Mouse (Mus musculus): Measurements from ENCODE around the gene March1.
"Not testable (repeated sequence)": the region's sequence is repeated elsewhere in the genome, so short reads cannot be mapped to it uniquely, and the experiment has no call there.

Gene March1

GRCm38 (mm10) chr8:66317824-66318223 is 700.1 kb downstream of the March1 start:
- no peak for DNase-seq (ENCODE audit: low read depth, low spot score)

- DNase-seq (ENCODE audit: low read depth, low spot score), result peak; percentile 18
Observed at GRCm38 (mm10) chr8:66323045-66323807, 705.5 kb downstream of the March1 start.

GRCm38 (mm10) chr8:66326396-66326795 is 708.7 kb downstream of the March1 start:
- DNase-seq (ENCODE audit: low read depth, low spot score), result no peak

GRCm38 (mm10) chr8:66332206-66332605 is 714.5 kb downstream of the March1 start:
- DNase-seq (ENCODE audit: low read depth, low spot score), result no peak

- DNase-seq (ENCODE audit: low read depth, low spot score), result no peak
Observed at GRCm38 (mm10) chr8:66334265-66334664, 716.6 kb downstream of the March1 start.

GRCm38 (mm10) chr8:66339551-66339950 is 721.9 kb downstream of the March1 start:
- no peak for DNase-seq (ENCODE audit: low read depth, low spot score)

GRCm38 (mm10) chr8:66342928-66343327 is 725.2 kb downstream of the March1 start:
- no peak for DNase-seq (ENCODE audit: low read depth, low spot score)

GRCm38 (mm10) chr8:66362882-66363801 is 745.4 kb downstream of the March1 start:
- DNase-seq (ENCODE audit: low read depth, low spot score), result no peak

GRCm38 (mm10) chr8:66383694-66384373 is 766.1 kb downstream of the March1 start:
- no peak for DNase-seq (ENCODE audit: low read depth, low spot score)

GRCm38 (mm10) chr8:66386008-66386407 is 768.3 kb downstream of the March1 start:
- no peak for DNase-seq (ENCODE audit: low read depth, low spot score)

GRCm38 (mm10) chr8:66388693-66389092 is 771.0 kb downstream of the March1 start:
- no peak for DNase-seq (ENCODE audit: low read depth, low spot score)

- no peak for DNase-seq (ENCODE audit: low read depth, low spot score)
Observed at GRCm38 (mm10) chr8:66391554-66391953, 773.9 kb downstream of the March1 start.

GRCm38 (mm10) chr8:66392900-66393299 is 775.2 kb downstream of the March1 start:
- DNase-seq (ENCODE audit: low read depth, low spot score), result no peak

GRCm38 (mm10) chr8:66394148-66394547 is 776.4 kb downstream of the March1 start:
- no peak for DNase-seq (ENCODE audit: low read depth, low spot score)

GRCm38 (mm10) chr8:66397811-66398210 is 780.1 kb downstream of the March1 start:
- DNase-seq (ENCODE audit: low read depth, low spot score), result no peak

GRCm38 (mm10) chr8:66400050-66400449 is 782.4 kb downstream of the March1 start:
- DNase-seq (ENCODE audit: low read depth, low spot score), result no peak

- DNase-seq (ENCODE audit: low read depth, low spot score), result no peak
Observed at GRCm38 (mm10) chr8:66404711-66405414, 787.2 kb downstream of the March1 start.

GRCm38 (mm10) chr8:66405796-66406195 is 788.1 kb downstream of the March1 start:
- not testable (repeated sequence) for DNase-seq (ENCODE audit: low read depth, low spot score)

GRCm38 (mm10) chr8:66406596-66407361 is 789.1 kb downstream of the March1 start:
- no peak for DNase-seq (ENCODE audit: low read depth, low spot score)

GRCm38 (mm10) chr8:66410080-66410615 is 792.4 kb downstream of the March1 start:
- DNase-seq (ENCODE audit: low read depth, low spot score), result no peak
